Mouse (Mus musculus): ENCODE measurements around the gene Dpep1. TPM values are rescaled to one million over a fixed set of nuclear protein-coding genes. Genes with fewer than 3 reads are reported as not detected.
"Not testable (repeated sequence)": the region's sequence is repeated elsewhere in the genome, so short reads cannot be mapped to it uniquely, and the experiment has no call there.

The Dpep1 gene
- polyA plus RNA-seq, 1 experiment from 2014 or later, result 2.7 TPM

DNA sequence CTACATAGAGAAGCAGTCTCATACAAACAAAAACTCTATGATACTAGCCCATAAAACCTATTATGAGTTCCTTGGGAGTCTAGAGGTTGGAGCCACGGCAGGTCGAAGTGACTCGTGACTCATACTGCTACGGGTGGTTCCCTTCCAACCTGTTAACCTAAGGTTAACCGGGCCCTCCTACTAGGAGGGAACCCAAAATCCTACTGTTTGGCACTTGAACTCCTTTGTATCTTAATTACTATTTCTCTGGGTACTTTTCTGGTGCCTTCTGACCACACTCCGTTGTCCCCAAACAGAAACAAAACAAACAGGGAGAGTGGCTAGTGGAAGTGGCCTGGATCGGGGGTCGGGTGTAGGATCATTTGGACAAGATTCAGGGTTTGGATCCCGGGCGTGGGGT is 25.8 kb downstream of the Dpep1 start:
- DNase-seq (ENCODE audit: low spot score), result no peak

DNA sequence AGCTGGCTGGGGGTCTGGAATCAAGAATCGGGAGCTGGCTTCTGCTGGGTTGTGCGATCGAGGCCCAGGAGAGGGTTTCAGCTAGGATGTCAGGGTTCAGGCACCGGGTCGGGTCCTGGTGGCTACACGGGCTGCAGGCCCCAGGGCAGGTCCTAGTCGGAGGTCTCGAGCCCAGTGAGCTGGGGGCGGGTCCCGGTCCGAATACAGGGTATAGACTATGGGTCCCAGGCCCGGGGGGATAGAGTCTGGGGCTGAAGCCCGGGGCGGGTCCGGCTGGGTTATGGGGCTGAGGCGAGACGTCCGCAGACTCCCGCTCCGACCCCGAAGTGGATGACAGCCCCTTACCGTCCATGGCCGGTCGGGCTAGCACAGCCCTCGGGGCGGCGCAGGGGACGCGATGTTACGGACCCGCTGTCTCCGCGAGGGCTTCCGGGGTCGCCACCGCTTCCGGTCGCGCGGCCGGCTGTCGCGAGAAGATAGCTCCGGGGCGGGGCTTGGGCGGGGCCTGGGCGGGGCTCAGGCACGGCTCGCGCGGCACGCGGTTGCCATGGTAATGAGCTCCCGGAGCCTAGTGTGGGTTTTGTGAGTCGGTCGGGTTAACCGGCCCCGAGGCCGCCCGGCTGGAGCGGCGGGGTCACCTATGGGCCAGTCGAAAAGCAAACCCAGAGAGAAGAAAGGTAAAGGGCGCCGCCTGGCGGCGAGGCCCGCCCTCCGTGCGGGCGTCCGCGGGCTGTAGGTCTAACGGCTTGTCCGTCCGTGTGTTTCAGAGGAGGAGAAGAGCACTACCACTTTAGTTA is 26.5 kb downstream of the Dpep1 start, which contains the start of the genes Chmp1a and Spata33:
Gene Chmp1a, minus strand, starts transcription at position 443 of the 797 bp plus-strand sequence.
Gene Spata33, plus strand, starts transcription at position 512 of the 797 bp plus-strand sequence.
- DNase-seq (ENCODE audit: low spot score), result peak; percentile 93

GRCm38 (mm10) chr8:123213118-123213772 is 27.2 kb downstream of the Dpep1 start:
- DNase-seq (ENCODE audit: low spot score), result no peak

DNA sequence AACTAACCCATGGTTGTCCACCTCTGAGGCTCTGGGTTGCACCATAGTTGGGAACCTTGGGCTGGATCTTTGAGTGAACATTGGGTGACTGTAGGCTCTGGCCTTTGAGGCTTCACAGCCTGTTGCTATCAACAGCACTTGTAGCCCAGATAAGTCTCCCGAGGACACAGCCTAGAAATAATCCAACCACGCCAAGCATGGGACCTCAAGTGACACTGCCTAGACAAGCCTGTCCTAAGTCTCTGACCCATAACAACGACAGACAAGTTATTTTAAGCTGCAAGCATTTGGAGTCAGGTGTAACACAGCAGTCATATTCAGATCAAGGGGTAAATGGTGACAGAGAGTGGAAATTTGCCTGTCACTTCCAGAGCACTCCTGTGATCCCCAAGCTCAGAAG is 29.4 kb downstream of the Dpep1 start:
- DNase-seq (ENCODE audit: low spot score), result no peak

DNA sequence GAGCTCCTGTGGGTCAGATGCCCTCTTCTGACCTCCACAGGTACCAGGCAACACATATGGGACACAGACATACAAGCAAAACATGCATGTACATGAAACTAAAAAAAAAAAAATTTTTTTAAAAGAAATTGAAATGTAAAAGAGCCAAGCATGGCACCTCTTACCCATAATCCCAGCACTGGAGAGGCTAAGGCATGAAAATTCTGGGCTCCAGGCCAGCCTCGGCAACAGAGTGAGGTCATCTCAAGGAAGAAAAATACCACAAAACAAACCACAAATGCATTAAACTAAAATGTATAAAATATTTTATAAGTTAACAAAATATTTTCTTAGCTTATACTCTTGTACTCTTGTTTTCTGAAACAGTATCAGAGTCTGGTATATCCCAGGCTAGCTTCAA is 34.9 kb downstream of the Dpep1 start:
- DNase-seq (ENCODE audit: low spot score), result no peak

- DNase-seq (ENCODE audit: low spot score), result peak; percentile 87
Measured at GRCm38 (mm10) chr8:123224278-123225266, 38.5 kb downstream of the Dpep1 start, which contains the start of gene Cdk10. Gene Cdk10, plus strand, starts transcription at chr8:123224842.

DNA sequence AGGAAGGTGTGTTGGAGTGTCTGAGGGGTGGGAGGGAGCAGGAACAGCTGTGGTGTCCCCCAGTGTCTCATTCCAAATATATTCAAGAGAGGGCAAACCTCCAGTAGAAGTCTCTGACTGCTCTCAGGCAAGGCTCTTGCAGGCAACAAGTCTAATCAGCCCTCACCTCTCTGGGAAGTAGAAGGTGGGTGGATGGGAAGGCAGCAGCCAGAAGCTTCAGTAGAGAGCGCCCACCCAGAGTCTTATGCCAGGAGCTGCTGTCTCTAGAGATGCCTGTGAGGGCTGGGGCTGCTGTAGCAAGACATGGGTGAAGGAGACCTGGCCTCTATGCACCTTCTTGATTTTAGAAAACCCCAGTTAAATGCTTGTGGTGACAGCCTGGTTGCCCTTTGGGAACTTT is 42.4 kb downstream of the Dpep1 start:
- no peak for DNase-seq (ENCODE audit: low spot score)

- not testable (repeated sequence) for DNase-seq (ENCODE audit: low spot score)
Measured at GRCm38 (mm10) chr8:123230326-123230725, 44.3 kb downstream of the Dpep1 start.

DNA sequence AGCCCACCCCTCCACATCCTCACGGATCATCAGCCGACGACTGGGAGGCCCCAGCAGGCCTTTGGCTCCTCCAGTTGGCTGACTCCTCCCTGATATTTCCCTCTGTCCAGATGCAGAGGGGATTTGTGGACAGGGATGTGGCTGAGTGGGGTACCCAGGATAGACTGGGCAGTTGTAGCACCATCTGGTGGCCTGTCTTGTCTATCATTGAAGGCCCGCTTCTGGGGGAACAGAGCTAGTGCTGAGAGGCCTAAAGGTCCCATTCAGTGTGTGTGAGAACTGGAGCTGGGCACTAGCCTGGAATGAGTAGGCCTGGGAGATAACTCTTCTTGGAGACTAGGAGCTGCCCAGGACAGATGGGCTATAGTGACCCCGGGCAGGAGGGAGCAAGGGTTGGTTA is 45.7 kb downstream of the Dpep1 start:
- DNase-seq (ENCODE audit: low spot score), result no peak

- no peak for DNase-seq (ENCODE audit: low spot score)
Measured at GRCm38 (mm10) chr8:123232553-123232952, 46.5 kb downstream of the Dpep1 start.

DNA sequence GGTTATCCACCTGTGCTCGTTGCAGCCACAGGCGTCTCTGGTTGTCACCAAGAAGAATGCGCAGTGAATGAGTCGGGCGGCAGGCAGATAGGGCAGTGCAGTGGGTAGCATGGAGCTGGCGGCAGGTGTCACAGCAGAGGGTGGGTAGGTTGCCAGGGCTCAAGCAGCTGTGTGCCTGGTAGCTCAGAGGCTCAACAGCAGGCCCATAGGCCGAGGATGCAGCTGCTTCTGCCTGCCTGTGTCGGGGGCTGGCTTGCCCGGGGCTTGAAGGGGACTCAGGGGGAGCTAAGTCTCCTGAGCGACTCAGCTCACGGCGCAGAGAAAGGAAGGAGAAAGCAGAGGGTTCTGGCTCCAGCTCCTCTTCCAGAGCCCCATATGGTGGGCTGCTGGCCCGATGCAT is 47.3 kb downstream of the Dpep1 start:
- DNase-seq (ENCODE audit: low spot score), result no peak

GRCm38 (mm10) chr8:123233760-123234159 is 47.7 kb downstream of the Dpep1 start:
- no peak for DNase-seq (ENCODE audit: low spot score)

DNA sequence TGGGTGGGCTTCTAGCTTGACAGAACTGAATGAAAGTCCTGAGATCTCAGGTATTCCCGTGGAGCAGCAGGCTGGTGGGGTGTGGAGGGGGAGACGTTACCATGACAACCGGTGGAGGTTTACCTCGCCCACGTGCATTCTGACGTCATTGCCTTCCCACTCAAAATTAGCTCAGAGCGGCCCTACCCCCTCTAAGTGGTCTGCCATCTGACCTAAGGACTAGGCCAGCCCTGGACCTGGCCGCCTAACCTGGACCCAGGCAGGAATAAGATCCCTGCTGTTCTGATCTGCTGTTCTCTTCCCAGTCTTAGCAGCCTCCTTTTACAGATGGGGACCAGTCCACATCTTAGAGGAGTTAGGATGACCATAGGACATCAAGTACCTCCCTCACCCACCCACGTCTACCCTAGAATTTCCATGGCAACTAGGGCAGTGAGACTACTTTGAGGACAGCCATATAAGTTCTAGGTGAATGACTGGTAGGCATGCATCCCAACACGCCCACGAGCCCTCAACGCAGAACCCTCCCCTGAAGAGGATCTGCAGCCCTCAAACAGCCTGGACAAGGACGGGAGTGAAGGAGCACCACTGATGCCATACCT is 49.0 kb downstream of the Dpep1 start:
- no peak for DNase-seq (ENCODE audit: low spot score)

- DNase-seq (ENCODE audit: low spot score), result peak; percentile 96
Measured at GRCm38 (mm10) chr8:123235520-123236497, 49.8 kb downstream of the Dpep1 start, which contains the start of gene Spata2l. Gene Spata2l, minus strand, starts transcription at chr8:123236233.

DNA sequence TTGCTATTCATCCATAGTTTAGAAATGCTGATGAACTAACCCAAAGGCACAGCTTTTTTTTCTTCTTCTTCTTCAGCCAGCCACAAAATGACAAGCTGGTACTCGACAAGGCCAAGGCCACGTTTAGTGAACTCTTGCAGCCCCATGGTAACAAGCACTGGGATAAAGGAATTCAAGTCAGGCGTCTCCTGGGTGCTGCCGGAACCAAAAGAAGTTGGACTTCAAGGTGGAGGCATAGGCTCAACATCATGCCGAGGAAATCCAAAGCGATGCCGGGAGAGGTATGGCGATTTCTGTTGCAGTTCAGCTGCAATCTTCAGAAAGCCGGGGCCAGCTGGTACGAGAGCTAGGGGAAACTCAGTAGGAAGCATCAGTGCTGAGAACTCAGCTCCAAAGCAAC is 53.4 kb downstream of the Dpep1 start:
- DNase-seq (ENCODE audit: low spot score), result no peak

DNA sequence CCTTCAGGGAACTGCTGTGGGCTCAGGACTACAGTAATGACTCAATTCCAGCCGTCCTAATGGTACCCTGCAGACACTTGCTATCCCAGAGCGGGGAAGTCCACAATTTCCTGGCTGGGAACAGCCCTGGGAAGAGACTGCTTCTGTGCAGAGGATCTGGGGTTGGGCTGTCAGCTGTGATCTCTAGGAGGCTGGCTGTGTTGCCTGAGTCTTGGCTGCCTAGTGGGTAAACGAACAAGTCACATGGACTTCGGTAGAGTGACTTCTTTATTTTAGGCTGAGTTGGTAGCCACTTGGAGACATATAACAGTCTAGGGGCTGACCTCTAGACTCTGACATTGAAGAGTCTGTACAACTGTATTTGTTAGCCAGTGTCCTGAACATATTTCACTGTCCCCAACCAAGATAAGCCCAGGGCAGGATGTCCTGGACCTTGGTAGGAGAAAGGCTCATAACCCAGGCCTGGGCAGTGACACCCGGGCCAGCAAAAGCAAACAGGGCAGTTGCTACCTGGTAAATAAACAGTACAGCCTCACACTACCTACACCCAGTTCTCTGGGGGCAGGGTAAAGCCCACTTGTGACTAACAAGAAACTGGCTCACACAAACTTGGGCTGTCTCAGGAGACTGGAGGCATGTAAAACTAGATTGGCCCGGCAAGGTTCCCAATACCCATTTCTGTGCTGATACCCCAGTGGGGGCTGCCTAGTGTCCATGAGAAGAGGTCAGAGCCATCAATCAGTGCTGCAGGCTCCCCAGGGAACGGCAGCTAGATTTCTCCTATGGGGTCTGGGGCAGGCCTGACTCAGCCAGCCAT is 56.3 kb downstream of the Dpep1 start:
- DNase-seq (ENCODE audit: low spot score), result no peak

DNA sequence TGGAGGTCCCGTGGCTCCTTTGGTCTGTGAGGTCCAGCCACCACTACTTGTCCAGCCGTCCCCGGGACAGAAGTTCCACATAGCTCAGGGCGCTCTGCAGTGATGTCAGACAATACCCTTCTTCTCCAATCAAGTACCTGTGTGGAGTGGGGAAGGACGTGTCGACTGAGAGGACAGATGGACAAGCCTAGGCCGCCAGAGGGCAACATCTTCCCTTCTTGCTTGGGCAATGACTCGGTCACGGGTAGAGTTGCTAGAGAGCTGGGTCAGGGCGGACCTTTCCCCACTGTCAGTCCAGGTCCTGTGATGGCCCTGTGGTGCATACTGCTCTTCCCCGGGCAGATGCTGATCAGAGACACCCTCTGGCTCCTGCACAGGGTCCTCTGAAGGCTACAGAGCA is 57.0 kb downstream of the Dpep1 start:
- no peak for DNase-seq (ENCODE audit: low spot score)

GRCm38 (mm10) chr8:123244382-123244781 is 58.3 kb downstream of the Dpep1 start:
- DNase-seq (ENCODE audit: low spot score), result no peak

GRCm38 (mm10) chr8:123245543-123245942 is 59.5 kb downstream of the Dpep1 start:
- no peak for DNase-seq (ENCODE audit: low spot score)
